Mouse (Mus musculus): ENCODE results near the gene Rnf19b.

Rnf19b gene

GRCm38 (mm10) chr4:129079126-129079525 is 21.1 kb downstream of the Rnf19b start:
- no peak for DNase-seq (ENCODE audit: low spot score)

GRCm38 (mm10) chr4:129081041-129081440 is 23.0 kb downstream of the Rnf19b start:
- no peak for DNase-seq (ENCODE audit: low spot score)

- DNase-seq (ENCODE audit: low spot score) = peak; percentile 31
These were observed 23.4 kb downstream of the Rnf19b start for GRCm38 (mm10) chr4:129081512-129081911.

- DNase-seq (ENCODE audit: low spot score) = no peak
These were observed 23.9 kb downstream of the Rnf19b start for GRCm38 (mm10) chr4:129081939-129082338.

- peak; percentile 72 for DNase-seq (ENCODE audit: low spot score)
These were observed 24.5 kb downstream of the Rnf19b start for GRCm38 (mm10) chr4:129082379-129083115.

- DNase-seq (ENCODE audit: low spot score) = no peak
These were observed 26.8 kb downstream of the Rnf19b start for GRCm38 (mm10) chr4:129084896-129085295.

GRCm38 (mm10) chr4:129086078-129086477 is 28.0 kb downstream of the Rnf19b start:
- DNase-seq (ENCODE audit: low spot score) = peak; percentile 81

GRCm38 (mm10) chr4:129087850-129088249 is 29.8 kb downstream of the Rnf19b start:
- no peak for DNase-seq (ENCODE audit: low spot score)

GRCm38 (mm10) chr4:129095276-129095675 is 37.2 kb downstream of the Rnf19b start:
- DNase-seq (ENCODE audit: low spot score) = no peak

- DNase-seq (ENCODE audit: low spot score) = no peak
These were observed 38.9 kb downstream of the Rnf19b start for GRCm38 (mm10) chr4:129097006-129097405.

- DNase-seq (ENCODE audit: low spot score) = no peak
These were observed 44.2 kb downstream of the Rnf19b start for GRCm38 (mm10) chr4:129102133-129102829.

GRCm38 (mm10) chr4:129105356-129105755 is 47.3 kb downstream of the Rnf19b start, which contains the start of gene Tmem54:
Gene Tmem54 (plus strand): TSS chr4:129105548.
- no peak for DNase-seq (ENCODE audit: low spot score)

GRCm38 (mm10) chr4:129106073-129106472 is 48.0 kb downstream of the Rnf19b start:
- no peak for DNase-seq (ENCODE audit: low spot score)

- no peak for DNase-seq (ENCODE audit: low spot score)
These were observed 49.4 kb downstream of the Rnf19b start for GRCm38 (mm10) chr4:129107348-129107899.

- DNase-seq (ENCODE audit: low spot score) = no peak
These were observed 50.6 kb downstream of the Rnf19b start for GRCm38 (mm10) chr4:129108624-129109023.

- no peak for DNase-seq (ENCODE audit: low spot score)
These were observed 52.7 kb downstream of the Rnf19b start for GRCm38 (mm10) chr4:129110804-129111203.

GRCm38 (mm10) chr4:129111350-129111749 is 53.3 kb downstream of the Rnf19b start:
- DNase-seq (ENCODE audit: low spot score) = no peak

- no peak for DNase-seq (ENCODE audit: low spot score)
These were observed 54.2 kb downstream of the Rnf19b start for GRCm38 (mm10) chr4:129112231-129112630.

- peak; percentile 89 for DNase-seq (ENCODE audit: low spot score)
These were observed 55.3 kb downstream of the Rnf19b start for GRCm38 (mm10) chr4:129113083-129113988.

GRCm38 (mm10) chr4:129116703-129117102 is 58.6 kb downstream of the Rnf19b start:
- DNase-seq (ENCODE audit: low spot score) = no peak

- no peak for DNase-seq (ENCODE audit: low spot score)
These were observed 59.8 kb downstream of the Rnf19b start for GRCm38 (mm10) chr4:129117720-129118510.
